Mouse (Mus musculus) embryonic facial prominence, embryonic 10.5 days (tissue): ENCODE data around the gene Ropn1. TPM values are rescaled to one million over a fixed set of nuclear protein-coding genes. Genes with fewer than 3 reads are reported as not detected.
"Not testable (repeated sequence)": the region's sequence is repeated elsewhere in the genome, so short reads cannot be mapped to it uniquely, and the experiment has no call there.

ENCODE experiments used
- DNase-seq: peaks from one replicate; pipeline ENCODE4 v3.0.0-alpha.2; 2017; ENCODE audit warnings: low spot score
- H3K27ac ChIP-seq: fragments of 300-500 bp; sonication (generic); replicated peaks from 2 replicates; pipeline ENCODE4 v1.5.1; 2016; ENCODE audit warnings: mild to moderate bottlenecking
- H3K27me3 ChIP-seq: fragments of 300-500 bp; sonication (generic); replicated peaks from 2 replicates; pipeline ENCODE4 v1.6.1; 2016; ENCODE audit warnings: low read depth, mild to moderate bottlenecking; ENCODE audit not compliant: poor library complexity, severe bottlenecking
- H3K36me3 ChIP-seq: fragments of 300-500 bp; sonication (generic); replicated peaks from 2 replicates; pipeline ENCODE4 v1.6.1; 2016; ENCODE audit warnings: mild to moderate bottlenecking, moderate library complexity
- H3K4me1 ChIP-seq: fragments of 300-500 bp; sonication (generic); 2 replicates; pipeline ENCODE4 v1.6.1; 2016
- H3K4me3 ChIP-seq: fragments of 300-500 bp; sonication (generic); 2 replicates; pipeline ENCODE4 v1.5.1; 2016; ENCODE audit warnings: mild to moderate bottlenecking, moderate library complexity
- H3K9me3 ChIP-seq: fragments of 300-500 bp; sonication (generic); 2 replicates; pipeline ENCODE4 v1.6.1; 2016; ENCODE audit warnings: mild to moderate bottlenecking
- WGBS: fragments of 180-500 bp; shearing (Covaris S2); methylation state at CpG from one replicate; pipeline ENCODE4 v1.1.7; 2016; 5-methylcytosine and 5-hydroxymethylcytosine counted together
- polyA plus RNA-seq: library from polyadenylated mRNA; unstranded; fragments of >200 nt; fragmentation: Nextera tagmentation; extraction: Ambion mirVana; gene quantifications from 2 replicates; pipeline ENCODE4 v1.2.1, GENCODE M21; 2016

Gene Ropn1
- not detected in 2 replicates for polyA plus RNA-seq

DNA sequence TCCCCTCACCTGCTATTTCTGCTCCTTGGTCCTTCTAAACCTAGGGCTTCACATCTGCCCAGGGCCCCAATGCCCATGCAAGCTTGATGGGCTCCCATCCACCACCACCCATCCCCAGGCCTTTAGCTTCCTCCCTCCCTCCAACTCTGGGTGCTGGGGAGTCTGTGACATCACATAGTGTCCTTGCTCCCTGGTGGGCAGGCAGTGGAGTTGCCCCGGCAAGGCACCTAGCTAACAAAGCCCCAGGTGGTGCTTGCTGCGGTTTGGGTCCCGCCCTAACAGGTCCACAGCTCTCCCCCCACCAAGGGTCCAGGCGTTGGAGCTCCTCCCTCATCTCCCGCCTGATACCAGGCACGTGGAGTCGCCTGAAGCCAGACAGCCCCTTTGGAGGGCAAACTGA lies at the start of gene Ropn1:
TSS of gene Ropn1 (plus strand) at position 301 of the 400 bp plus-strand sequence.
- no peaks in the 10 kb centered on the region for H3K4me1 ChIP-seq
- H3K27me3 ChIP-seq = no peaks in the 10 kb centered on the region
- WGBS = 66% methylated on average over 7 of the region's 7 CpGs
- DNase-seq = no peak
- H3K9me3 ChIP-seq = no peaks in the 10 kb centered on the region
- H3K4me3 ChIP-seq = no peak within 1 kb of the TSS
- H3K36me3 ChIP-seq = no peaks in the 10 kb centered on the region
- no peak within 1 kb of the TSS for H3K27ac ChIP-seq

DNA sequence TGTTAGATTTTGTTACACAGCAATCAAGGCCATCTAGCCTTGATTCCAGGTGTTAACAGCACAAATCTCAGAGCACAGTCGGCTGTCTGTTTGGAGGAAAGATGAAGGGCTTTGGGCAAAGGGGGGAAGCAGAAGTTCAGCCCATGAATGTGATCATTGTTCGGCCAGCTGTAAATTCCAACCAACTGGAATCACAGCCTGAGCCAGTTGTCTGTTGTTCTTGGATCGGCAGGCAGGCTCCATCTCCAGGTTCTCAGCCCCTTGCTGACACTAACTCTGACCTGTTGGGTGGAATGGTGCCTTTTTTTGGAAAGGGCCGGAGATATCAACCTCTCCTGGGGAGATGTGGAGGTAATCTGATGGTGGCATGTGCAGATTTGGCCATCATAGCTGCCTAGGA lies 47.8 kb upstream of the Ropn1 start:
- Histone ChIP-seq H3K27me3 (no peaks in the 10 kb centered on the region), H3K4me3 (no peak overlapping the region), H3K36me3 (no peaks in the 10 kb centered on the region), H3K27ac (no peak overlapping the region), H3K9me3 (no peaks in the 10 kb centered on the region), H3K4me1 (no peaks in the 10 kb centered on the region)
- no peak for DNase-seq
- 52% methylated on average over 4 of the region's 4 CpGs for WGBS

DNA sequence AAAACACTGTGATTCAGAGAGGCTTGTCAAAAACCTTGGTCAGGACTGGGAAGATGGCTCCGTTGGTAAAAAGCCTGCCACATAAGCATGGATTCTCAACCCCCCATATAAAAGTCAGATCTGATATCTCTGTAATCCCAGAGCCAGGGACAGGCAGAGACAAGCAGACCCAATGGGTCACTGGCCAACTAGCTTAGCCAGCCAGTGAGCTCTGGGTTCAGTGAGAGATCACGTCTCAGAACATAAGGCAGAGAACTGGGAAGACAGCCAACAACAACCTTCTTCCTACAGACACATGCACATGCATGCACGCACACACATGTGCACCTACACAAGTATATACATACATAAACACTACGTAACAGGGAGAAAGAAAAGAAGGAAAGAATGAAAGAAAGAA lies 46.6 kb upstream of the Ropn1 start:
- H3K27ac ChIP-seq = no peak overlapping the region
- no peaks in the 10 kb centered on the region for H3K9me3 ChIP-seq
- H3K4me3 ChIP-seq = no peak overlapping the region
- no peak for DNase-seq
- H3K36me3 ChIP-seq = no peaks in the 10 kb centered on the region
- no peaks in the 10 kb centered on the region for H3K27me3 ChIP-seq
- H3K4me1 ChIP-seq = no peaks in the 10 kb centered on the region
- WGBS = 86% methylated on average over 4 of the region's 4 CpGs

DNA sequence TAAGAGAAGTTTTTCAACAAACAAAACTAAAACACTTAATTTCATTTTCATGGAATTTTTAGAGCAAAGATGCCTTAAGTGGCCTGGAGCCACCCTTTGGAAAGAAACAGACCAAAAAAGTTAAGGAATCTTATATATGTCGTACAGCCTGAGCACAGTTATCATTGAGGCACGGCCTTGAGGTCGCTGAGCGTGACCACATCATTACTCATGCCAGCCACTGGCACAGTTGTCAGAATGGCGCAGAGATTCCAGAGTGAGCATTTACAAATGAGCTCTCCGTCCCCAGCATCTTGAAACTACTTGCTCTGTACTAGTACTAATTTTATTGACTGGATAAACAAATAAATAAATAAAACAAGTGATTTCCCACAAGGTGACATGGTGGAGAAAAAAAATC lies 45.9 kb upstream of the Ropn1 start:
- DNase-seq = no peak
- no peaks in the 10 kb centered on the region for H3K27me3 ChIP-seq
- H3K4me3 ChIP-seq = no peak overlapping the region
- H3K27ac ChIP-seq = no peak overlapping the region
- no peaks in the 10 kb centered on the region for H3K4me1 ChIP-seq
- H3K36me3 ChIP-seq = no peaks in the 10 kb centered on the region
- 80% methylated on average over 6 of the region's 6 CpGs for WGBS
- H3K9me3 ChIP-seq = no peaks in the 10 kb centered on the region

DNA sequence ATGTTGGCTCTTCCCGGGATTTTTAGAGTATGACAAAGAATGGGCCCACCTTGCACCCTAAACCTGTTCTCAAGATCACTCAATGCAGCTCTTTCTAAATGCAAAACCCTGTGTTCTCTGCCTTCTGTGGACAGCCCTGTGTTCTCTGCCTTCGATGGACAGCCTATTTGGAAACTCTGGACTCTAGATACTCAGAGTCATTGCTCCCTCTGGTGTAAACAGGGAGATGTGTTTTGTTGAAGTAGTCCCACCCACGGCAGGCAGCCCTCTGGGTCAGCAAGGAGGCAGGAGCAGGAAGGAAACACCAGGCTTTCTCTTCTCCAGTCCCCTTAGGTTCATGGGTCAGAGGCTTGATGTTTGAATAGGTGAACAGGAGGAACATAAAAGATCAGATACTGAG lies 44.0 kb upstream of the Ropn1 start:
- DNase-seq = peak; percentile 21
- H3K4me1 ChIP-seq = no peaks in the 10 kb centered on the region
- no peaks in the 10 kb centered on the region for H3K27me3 ChIP-seq
- H3K4me3 ChIP-seq = no peak overlapping the region
- H3K9me3 ChIP-seq = no peaks in the 10 kb centered on the region
- 36% methylated on average over 3 of the region's 3 CpGs for WGBS
- no peaks in the 10 kb centered on the region for H3K36me3 ChIP-seq
- H3K27ac ChIP-seq = no peak overlapping the region

DNA sequence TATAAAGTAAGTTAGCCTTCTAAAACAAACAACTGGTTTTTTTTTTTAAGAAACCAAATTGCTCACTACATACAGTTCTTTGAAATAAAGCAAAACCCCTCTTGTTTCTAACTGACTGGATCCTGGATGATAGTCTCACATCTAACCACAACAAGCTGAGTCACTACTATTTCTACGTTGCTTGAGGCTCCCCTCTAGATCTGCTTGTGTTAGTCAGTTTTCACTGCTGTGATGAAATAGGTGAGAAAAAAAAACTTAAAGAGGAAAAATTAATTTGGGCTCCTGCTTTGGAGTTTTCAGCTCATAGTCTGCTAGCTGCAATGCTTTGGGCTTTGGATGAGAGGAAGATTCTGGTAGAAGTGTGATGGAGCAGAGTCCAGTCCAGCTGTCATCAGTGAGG lies 39.6 kb upstream of the Ropn1 start:
- Histone ChIP-seq H3K27me3 (no peaks in the 10 kb centered on the region), H3K4me3 (no peak overlapping the region), H3K27ac (no peak overlapping the region), H3K4me1 (no peaks in the 10 kb centered on the region), H3K36me3 (no peaks in the 10 kb centered on the region), H3K9me3 (peaks cover 4% of the 10 kb centered on the region; the same call in 1 of the 2 replicates)
- DNase-seq = no peak
- 91% methylated on average over 1 of the region's 1 CpGs for WGBS

DNA sequence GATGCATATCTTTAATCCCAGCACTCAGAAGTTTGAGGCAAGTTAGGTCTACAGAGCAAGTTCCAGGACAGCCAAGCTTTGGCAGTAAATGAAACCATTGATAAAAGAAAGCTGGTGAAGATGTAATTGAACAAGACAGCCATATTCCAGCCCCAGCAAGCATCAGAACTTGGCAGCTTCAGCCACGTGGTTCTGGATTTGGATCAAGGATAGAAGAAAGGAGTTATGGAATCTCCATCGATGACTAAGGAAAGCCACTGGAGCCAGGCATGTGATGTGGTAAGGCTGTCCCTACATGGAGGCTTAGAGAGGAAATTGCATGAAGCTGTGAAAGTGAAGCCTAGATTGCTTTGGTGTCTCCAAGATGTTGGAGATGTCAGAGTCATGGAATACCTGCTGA lies 35.7 kb upstream of the Ropn1 start:
- no peaks in the 10 kb centered on the region for H3K4me1 ChIP-seq
- no peak for DNase-seq
- peaks cover 4% of the 10 kb centered on the region; the same call in 1 of the 2 replicates for H3K9me3 ChIP-seq
- WGBS = 80% methylated on average over 2 of the region's 2 CpGs
- H3K36me3 ChIP-seq = no peaks in the 10 kb centered on the region
- no peak overlapping the region for H3K4me3 ChIP-seq
- no peak overlapping the region for H3K27ac ChIP-seq
- no peaks in the 10 kb centered on the region for H3K27me3 ChIP-seq

DNA sequence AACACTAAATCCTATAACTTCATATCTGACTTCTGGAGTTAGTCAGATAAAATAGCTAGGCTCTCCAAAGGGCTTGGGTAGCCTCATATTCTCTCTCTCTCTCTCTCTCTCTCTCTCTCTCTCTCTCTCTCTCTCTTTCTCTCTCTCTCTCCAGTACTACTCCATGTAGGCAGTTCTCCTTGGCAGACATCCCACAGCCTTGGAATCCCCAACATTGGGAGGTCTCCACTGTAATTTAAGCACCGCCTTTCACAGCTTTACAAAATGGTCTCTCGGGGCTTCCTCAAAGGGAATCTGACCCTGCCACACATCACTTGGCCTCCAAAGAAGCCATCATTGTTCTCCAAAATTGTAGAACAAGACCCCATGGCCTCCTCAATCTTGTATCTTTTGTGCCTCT lies 22.1 kb upstream of the Ropn1 start:
- Histone ChIP-seq H3K9me3 (no peaks in the 10 kb centered on the region), H3K36me3 (no peaks in the 10 kb centered on the region), H3K27me3 (no peaks in the 10 kb centered on the region), H3K4me3 (no peak overlapping the region), H3K4me1 (no peaks in the 10 kb centered on the region), H3K27ac (no peak overlapping the region)
- 60% methylated on average over 2 of the region's 2 CpGs for WGBS
- DNase-seq = no peak

DNA sequence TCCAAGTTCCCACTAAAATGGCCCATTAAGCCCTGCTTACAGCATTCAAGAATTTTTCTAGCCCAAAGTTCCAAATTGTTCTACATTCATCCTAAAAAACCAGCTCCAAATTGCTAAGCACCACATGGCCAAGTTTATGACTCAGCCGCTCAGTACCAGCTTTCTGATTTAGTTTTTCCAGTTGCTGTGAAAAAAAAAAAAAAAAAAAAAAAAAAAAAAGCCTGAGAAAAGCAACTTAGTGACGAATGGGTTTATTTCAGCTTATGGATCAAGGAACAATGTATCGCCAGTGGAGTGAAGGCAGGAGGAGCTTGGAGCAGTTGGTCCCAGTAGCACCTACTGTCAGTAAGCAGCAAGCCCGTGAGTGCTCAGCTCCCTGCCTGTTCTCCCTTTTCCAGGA lies 21.3 kb upstream of the Ropn1 start:
- H3K4me1 ChIP-seq = no peaks in the 10 kb centered on the region
- DNase-seq = no peak
- no peaks in the 10 kb centered on the region for H3K36me3 ChIP-seq
- H3K27me3 ChIP-seq = no peaks in the 10 kb centered on the region
- 82% methylated on average over 4 of the region's 4 CpGs for WGBS
- H3K9me3 ChIP-seq = no peaks in the 10 kb centered on the region
- no peak overlapping the region for H3K4me3 ChIP-seq
- no peak overlapping the region for H3K27ac ChIP-seq

DNA sequence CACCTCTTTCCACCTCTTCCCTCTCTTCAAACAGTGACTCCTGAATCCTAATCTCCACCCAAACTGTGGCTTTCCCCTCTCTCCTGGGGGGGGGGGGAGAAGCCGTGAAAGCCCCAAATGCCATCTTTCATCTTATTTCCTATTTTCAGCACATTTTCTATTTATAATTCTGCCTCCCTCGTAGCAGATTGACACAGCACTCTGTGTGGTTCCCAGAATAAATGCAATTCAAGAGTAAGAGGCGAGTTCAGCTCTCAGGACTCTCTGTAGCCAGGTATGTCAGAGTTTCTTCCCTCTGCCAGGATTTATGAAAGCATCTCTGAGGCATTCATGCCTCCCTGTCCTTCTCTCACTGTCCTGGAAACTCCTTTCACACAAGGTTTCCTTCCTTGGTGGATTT lies 14.2 kb upstream of the Ropn1 start:
- Histone ChIP-seq H3K9me3 (no peaks in the 10 kb centered on the region), H3K27ac (no peak overlapping the region), H3K4me1 (no peaks in the 10 kb centered on the region), H3K27me3 (no peaks in the 10 kb centered on the region), H3K36me3 (no peaks in the 10 kb centered on the region), H3K4me3 (no peak overlapping the region)
- WGBS = 75% methylated on average over 3 of the region's 3 CpGs
- no peak for DNase-seq

DNA sequence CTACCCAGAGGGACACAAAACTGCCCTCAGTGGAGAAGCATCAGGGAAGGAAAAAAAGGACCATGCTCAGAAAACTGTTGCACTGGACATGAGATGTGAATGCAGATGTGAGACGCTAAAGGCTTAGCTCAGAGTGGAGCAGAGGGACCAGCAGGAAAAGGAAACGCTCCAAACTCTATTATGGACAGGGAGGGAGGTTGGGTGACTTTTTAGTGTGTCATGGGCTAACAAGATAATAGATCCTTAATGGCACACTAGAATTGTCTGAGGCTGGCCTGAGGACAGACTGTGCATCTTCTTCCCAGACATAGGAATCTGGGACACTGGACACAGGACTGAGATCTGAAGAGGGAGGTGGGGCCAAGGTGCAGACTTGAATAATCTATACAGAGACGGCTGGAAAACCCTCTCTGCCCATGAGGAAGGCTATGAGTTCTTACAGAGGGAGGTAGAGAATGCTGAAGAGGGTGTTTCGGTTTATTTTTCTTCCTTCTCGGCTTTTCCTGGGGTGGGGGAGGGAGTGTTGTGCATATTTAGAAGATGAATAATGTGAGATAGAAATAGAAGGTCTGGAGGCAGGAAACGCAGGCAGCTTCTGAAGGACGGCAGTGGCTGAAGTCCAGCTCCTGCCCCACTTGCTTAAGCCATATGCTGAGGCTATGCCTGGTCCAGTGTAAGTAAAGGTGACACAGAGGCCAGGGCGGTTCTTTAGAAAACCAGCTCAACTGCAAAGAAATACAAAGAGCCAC lies 6.0 kb upstream of the Ropn1 start:
- 73% methylated on average over 8 of the region's 8 CpGs for WGBS
- Histone ChIP-seq H3K27me3 (no peaks in the 10 kb centered on the region), H3K27ac (no peak overlapping the region), H3K4me1 (0 out of 2 replicates have a peak, but pooled peaks cover 5% of the 10 kb centered on the region), H3K4me3 (no peak overlapping the region), H3K9me3 (no peaks in the 10 kb centered on the region), H3K36me3 (no peaks in the 10 kb centered on the region)
- no peak for DNase-seq

DNA sequence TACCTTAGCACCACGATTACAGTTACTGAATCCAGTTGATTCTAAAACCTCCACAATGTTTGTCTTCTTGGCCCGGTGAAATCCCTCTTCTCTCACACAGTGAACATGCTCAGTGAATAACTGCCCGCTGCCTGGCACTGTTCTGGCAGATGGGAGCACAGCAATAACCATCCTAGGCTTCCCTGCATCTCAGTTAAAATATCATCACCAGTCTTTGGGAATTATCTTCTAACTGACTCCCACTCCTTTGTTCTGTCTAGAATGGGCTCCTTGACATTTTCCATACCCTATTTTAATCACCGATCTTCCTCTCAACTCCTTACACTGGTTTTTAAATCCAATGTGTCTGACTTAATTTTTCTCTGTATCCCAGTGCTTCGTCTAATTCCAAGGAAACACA lies 3.3 kb downstream of the Ropn1 start:
- no peaks in the 10 kb centered on the region for H3K36me3 ChIP-seq
- no peaks in the 10 kb centered on the region for H3K9me3 ChIP-seq
- H3K4me3 ChIP-seq = no peak overlapping the region
- 89% methylated on average over 5 of the region's 5 CpGs for WGBS
- 0 out of 2 replicates have a peak, but pooled peaks cover 4% of the 10 kb centered on the region for H3K27me3 ChIP-seq
- peaks cover 2% of the 10 kb centered on the region for H3K4me1 ChIP-seq
- H3K27ac ChIP-seq = no peak overlapping the region
- no peak for DNase-seq

DNA sequence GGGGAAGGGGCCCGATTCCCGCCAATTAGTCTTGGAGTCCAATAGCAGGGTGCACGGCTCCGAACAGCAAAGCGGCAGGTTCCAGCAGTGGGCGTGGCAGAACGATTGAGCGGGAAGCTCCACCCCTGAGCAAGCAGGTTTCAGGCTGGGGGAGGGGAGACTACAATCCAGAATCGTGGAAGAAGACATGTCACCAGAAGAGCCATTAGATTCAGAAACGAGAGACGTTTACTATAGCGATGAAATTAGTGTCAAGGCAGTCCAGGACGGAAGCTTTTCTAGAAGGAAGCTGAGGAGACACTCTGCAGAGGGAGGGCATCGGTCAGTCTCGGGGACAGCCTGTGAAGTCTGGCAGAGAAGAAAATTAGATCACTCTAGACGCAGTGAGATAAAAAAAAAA lies 7.8 kb downstream of the Ropn1 start:
- Histone ChIP-seq H3K4me3 (peak overlapping the region; percentile 52), H3K27me3 (0 out of 2 replicates have a peak, but pooled peaks cover 12% of the 10 kb centered on the region), H3K4me1 (peaks cover 10% of the 10 kb centered on the region)
- not testable (repeated sequence) for H3K9me3 ChIP-seq, H3K36me3 ChIP-seq, H3K27ac ChIP-seq
- DNase-seq = peak; percentile 34
- WGBS = 4% methylated on average over 16 of the region's 16 CpGs
